Mouse (Mus musculus) midbrain, postnatal 0 days (tissue): ENCODE measurements around the gene Pdia3. TPM values are rescaled to one million over a fixed set of nuclear protein-coding genes. Genes with fewer than 3 reads are reported as not detected.
"Not testable (repeated sequence)": the region's sequence is repeated elsewhere in the genome, so short reads cannot be mapped to it uniquely, and the experiment has no call there.

Source experiments
- ATAC-seq: fragments of 200-750 bp; cut with Nextera tagmentation; 2 replicates; pipeline ENCODE4 v1.8.0; 2017; ENCODE audit warnings: moderate number of reproducible peaks, mild to moderate bottlenecking, moderate TSS enrichment, moderate library complexity; ENCODE audit not compliant: low FRiP score
- DNase-seq: peaks from one replicate; pipeline ENCODE4 v3.0.0-alpha.2; 2015; ENCODE audit warnings: low spot score
- H3K27ac ChIP-seq: fragments of 300-500 bp; sonication (generic); 2 replicates; pipeline ENCODE4 v1.5.1; 2014; ENCODE audit warnings: low read depth, mild to moderate bottlenecking, low read length, mixed read lengths
- H3K27me3 ChIP-seq: fragments of 300-500 bp; sonication (generic); 2 replicates; pipeline ENCODE4 v1.6.1; 2014; ENCODE audit warnings: low read length, control low read depth, mixed read lengths; ENCODE audit not compliant: insufficient read depth
- H3K36me3 ChIP-seq: fragments of 300-500 bp; sonication (generic); 2 replicates; pipeline ENCODE4 v1.6.1; 2014; ENCODE audit warnings: low read length, control low read depth, mixed read lengths; ENCODE audit not compliant: insufficient read depth
- H3K4me1 ChIP-seq: fragments of 300-500 bp; sonication (generic); 2 replicates; pipeline ENCODE4 v1.6.1; 2014; ENCODE audit warnings: mild to moderate bottlenecking, control low read depth, antibody characterized with exemption, low read length, mixed read lengths; ENCODE audit not compliant: insufficient read depth
- H3K4me2 ChIP-seq: fragments of 300-500 bp; sonication (generic); 2 replicates; pipeline ENCODE4 v1.6.1; 2014; ENCODE audit warnings: low read depth, mild to moderate bottlenecking, low read length, mixed read lengths; ENCODE audit not compliant: poor library complexity, severe bottlenecking
- H3K4me3 ChIP-seq: fragments of 300-500 bp; sonication (generic); 2 replicates; pipeline ENCODE4 v1.5.1; 2014; ENCODE audit warnings: low read depth, mild to moderate bottlenecking, low read length, moderate library complexity
- H3K9ac ChIP-seq: fragments of 300-500 bp; sonication (generic); replicated peaks from 2 replicates; pipeline ENCODE4 v1.6.1; 2014; ENCODE audit warnings: mild to moderate bottlenecking, low read length, moderate library complexity, mixed read lengths; ENCODE audit not compliant: poor library complexity, severe bottlenecking
- H3K9me3 ChIP-seq: fragments of 300-500 bp; sonication (generic); 2 replicates; pipeline ENCODE4 v1.6.1; 2016; ENCODE audit warnings: low read length, control low read depth
- CTCF ChIP-seq: IDR thresholded peaks from 2 replicates; pipeline ENCODE4 v1.5.1; 2016; ENCODE audit warnings: antibody characterized with exemption, mild to moderate bottlenecking
- WGBS: fragments of 180-500 bp; shearing (Covaris S2); extraction: QIAGEN DNeasy Blood & Tissue Kit; methylation state at CpG from one replicate; pipeline ENCODE4 v1.1.7; 2014; 5-methylcytosine and 5-hydroxymethylcytosine counted together
- polyA plus RNA-seq: library from polyadenylated mRNA; unstranded; fragments of >200 nt; fragmentation: Nextera tagmentation; extraction: Ambion mirVana; gene quantifications from 2 replicates; pipeline ENCODE4 v1.2.1, GENCODE M21; 2015
- total RNA-seq: library from RNA; depleted of rRNA; stranded (reverse); fragments of >200 nt; gene quantifications from 2 replicates; pipeline ENCODE4 v1.2.3, GENCODE M21; 2014; rRNA removed

The Pdia3 gene
- total RNA-seq = 61.9 and 77.1 TPM in 2 replicates
- 269 and 301 TPM in 2 replicates for polyA plus RNA-seq

DNA sequence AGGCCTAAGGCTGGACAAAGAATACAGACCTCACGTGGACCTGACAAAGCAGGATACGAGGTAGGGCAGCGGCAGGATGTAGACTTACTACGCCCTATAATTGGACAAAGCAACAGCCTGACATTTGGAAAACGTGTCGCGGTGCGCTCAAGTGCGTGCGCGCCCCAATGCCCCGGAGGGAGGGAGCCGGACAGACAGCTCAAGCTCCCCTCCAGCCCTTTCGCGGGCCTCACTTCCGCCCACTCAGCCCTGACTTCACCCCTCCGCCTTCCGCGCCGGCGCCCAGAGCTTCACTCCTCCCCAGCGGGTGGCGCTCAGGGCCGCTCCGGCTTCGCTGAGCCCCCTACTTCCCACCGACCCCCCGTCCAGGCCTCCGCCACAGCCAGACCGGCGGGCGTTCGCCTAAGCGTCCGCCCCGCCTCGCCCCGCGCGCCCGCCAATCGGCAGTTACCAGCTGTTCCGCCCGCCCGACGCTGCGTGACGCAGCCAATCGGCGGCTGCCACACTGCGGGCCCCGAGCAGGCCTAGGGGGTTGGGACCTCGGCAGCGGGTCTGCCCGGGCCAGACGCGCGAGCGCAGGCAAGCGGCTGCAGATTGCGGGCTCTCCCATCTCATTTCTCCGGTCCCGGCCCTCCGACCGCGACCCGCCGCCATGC is at the start of gene Pdia3, which contains the start of gene Catsper2:
Pdia3 (plus strand) TSS at position 389 of the 656 bp plus-strand sequence.
Catsper2 (minus strand) TSS at position 406 of the 656 bp plus-strand sequence.
- peak within 1 kb of the TSS; percentile 97 for H3K4me3 ChIP-seq
- peak within 1 kb of the TSS; percentile 97 for H3K27ac ChIP-seq
- peak within 1 kb of the TSS; percentile 93 for H3K9ac ChIP-seq
- H3K36me3 ChIP-seq = peaks cover 3% of the 10 kb centered on the region; the same call in 1 of the 2 replicates
- WGBS = under 1% methylated on average over 55 of the region's 68 CpGs
- H3K4me2 ChIP-seq = peak within 1 kb of the TSS; percentile 45
- H3K4me1 ChIP-seq = peaks cover 9% of the 10 kb centered on the region; the same call in 1 of the 2 replicates
- H3K27me3 ChIP-seq = no peaks in the 10 kb centered on the region
- peak; percentile 56 for TF ChIP-seq CTCF
- peak; percentile 99 for ATAC-seq
- H3K9me3 ChIP-seq = no peaks in the 10 kb centered on the region
- DNase-seq = peak; percentile 97

DNA sequence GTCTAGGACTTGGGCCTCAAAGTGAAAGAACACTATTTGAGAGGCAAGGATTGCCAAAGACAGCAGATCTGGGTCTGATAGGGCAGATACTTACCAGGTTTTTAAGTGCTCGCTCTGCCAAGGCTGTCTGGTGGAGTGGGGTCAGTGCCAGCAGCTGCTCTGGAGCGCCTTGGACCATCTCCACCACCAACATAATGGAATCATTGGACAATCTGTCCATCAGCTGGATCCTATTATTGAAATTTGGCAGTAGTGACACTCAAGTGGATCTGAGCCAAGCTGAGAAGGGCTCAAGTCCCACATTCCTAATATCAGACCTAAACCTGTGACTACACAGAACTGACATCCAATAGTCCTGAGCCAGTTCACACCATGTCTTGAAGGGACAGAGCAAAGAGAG is 44.7 kb upstream of the Pdia3 start:
- TF ChIP-seq CTCF = no peak
- peaks cover 3% of the 10 kb centered on the region; the same call in 1 of the 2 replicates for H3K36me3 ChIP-seq
- DNase-seq = peak; percentile 54
- H3K27ac ChIP-seq = no peak overlapping the region
- no peak overlapping the region for H3K9ac ChIP-seq
- no peak overlapping the region for H3K4me2 ChIP-seq
- no peak overlapping the region for H3K4me3 ChIP-seq
- no peaks in the 10 kb centered on the region for H3K27me3 ChIP-seq
- H3K4me1 ChIP-seq = no peaks in the 10 kb centered on the region
- no peaks in the 10 kb centered on the region for H3K9me3 ChIP-seq
- WGBS = 79% methylated on average over 2 of the region's 2 CpGs
- ATAC-seq = no peak

DNA sequence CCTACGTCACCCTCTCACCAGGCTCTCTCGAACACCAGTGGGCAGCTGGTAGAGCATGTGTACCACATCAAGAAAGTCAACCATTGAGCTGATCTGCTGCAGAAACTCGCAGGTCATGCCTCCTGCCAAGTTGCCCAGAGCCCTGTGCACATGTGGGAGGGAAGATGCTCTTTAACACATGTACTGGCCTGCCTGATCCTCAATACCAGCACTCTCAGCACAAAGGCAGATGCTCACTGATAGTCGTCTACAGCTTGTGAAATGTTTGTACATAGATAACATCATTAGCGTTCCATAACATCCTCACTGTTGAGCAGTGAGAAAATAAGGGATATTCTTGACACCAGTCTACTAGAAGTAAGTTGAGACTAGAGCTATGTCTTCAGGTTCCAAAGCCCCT is 42.7 kb upstream of the Pdia3 start:
- Histone ChIP-seq H3K9me3 (no peaks in the 10 kb centered on the region), H3K36me3 (no peaks in the 10 kb centered on the region), H3K4me2 (no peak overlapping the region), H3K4me1 (no peaks in the 10 kb centered on the region), H3K9ac (no peak overlapping the region), H3K4me3 (no peak overlapping the region), H3K27ac (no peak overlapping the region), H3K27me3 (no peaks in the 10 kb centered on the region)
- ATAC-seq (no peak), DNase-seq (no peak)
- no peak for TF ChIP-seq CTCF
- 87% methylated on average over 5 of the region's 5 CpGs for WGBS

DNA sequence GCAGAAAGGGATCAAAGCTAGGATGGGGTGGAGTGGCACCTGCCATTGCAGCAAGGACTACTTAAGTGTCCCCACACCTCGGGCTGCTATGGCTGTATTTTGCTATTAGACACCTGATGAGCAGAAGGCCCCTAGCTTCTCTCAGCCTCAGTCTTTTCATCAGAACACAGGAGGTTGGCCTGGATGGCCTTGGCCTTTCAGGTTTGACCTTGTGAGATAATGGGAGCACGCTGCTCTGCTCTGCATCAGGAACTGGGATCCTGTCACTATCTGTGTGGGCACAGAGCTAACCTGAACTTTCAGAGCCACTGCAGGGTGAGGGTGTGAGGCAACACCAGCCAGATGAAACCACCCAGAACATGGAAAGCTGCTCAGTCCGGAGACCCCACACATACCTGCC is 41.3 kb upstream of the Pdia3 start:
- Histone ChIP-seq H3K36me3 (no peaks in the 10 kb centered on the region), H3K27ac (no peak overlapping the region), H3K9me3 (no peaks in the 10 kb centered on the region), H3K4me2 (no peak overlapping the region), H3K27me3 (no peaks in the 10 kb centered on the region), H3K4me3 (no peak overlapping the region), H3K9ac (no peak overlapping the region), H3K4me1 (no peaks in the 10 kb centered on the region)
- ATAC-seq = no peak
- no peak for TF ChIP-seq CTCF
- no peak for DNase-seq
- WGBS = 71% methylated on average over 3 of the region's 3 CpGs

DNA sequence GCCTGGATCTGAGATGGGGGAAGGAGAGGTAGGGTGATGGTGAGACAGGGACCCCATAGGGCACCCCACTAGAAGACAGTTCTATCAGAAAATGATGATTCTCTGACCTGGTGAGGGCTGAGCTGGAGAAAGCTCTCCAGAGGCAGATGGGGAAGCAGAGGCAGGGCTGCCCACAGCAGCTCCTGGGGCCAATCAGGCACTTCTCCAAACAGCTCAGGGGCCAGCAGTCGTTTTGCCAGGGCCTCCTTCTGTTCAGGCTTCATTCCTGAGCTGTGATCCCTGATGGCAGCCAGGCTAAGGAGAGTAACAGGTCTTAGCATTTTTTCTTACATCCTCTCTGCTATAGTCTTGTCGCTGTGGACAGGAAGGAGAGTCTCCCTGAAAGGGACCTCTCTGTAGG is 38.8 kb upstream of the Pdia3 start:
- DNase-seq (no peak), ATAC-seq (no peak)
- TF ChIP-seq CTCF = no peak
- H3K9ac ChIP-seq = no peak overlapping the region
- H3K4me1 ChIP-seq = no peaks in the 10 kb centered on the region
- no peak overlapping the region for H3K4me3 ChIP-seq
- H3K4me2 ChIP-seq = no peak overlapping the region
- H3K36me3 ChIP-seq = no peaks in the 10 kb centered on the region
- no peaks in the 10 kb centered on the region for H3K9me3 ChIP-seq
- no peak overlapping the region for H3K27ac ChIP-seq
- WGBS = 58% methylated on average over 2 of the region's 2 CpGs
- H3K27me3 ChIP-seq = no peaks in the 10 kb centered on the region

DNA sequence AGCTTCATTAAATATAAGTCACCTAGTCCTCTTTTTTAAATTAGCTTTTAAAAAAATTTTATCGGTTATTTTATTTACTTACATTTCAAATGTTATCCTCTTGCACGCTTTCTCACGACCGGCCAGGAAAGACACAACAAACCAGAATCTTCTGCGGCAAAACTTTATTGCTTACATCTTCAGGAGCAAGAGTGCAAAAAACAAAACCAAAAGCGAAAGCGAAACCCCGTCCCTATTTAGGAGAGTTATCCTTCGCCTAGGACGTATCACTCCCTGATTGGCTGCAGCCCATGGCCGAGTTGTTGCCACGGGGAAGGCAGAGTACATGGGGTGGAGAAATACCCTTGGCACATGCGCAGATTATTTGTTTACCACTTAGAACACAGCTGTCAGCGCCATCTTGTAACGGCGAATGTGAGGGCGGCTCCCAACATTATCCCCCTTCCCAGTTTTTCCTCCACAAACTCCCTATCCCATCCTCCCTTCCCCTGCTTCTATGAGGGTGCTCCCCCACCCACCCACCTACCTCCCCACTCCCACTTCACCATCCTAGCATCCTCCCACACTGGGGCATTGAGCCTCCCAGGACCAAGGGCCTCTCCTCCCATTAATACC is 26.5 kb upstream of the Pdia3 start, which contains the start of gene Strc:
Strc (minus strand) TSS at position 208 of the 615 bp plus-strand sequence.
- not testable (repeated sequence) for DNase-seq, H3K4me1 ChIP-seq, H3K9ac ChIP-seq, H3K27me3 ChIP-seq, H3K9me3 ChIP-seq, ATAC-seq, H3K4me2 ChIP-seq, H3K27ac ChIP-seq, H3K36me3 ChIP-seq, H3K4me3 ChIP-seq
- 96% methylated on average over 15 of the region's 17 CpGs for whole genome bisulfite sequencing
